Mouse (Mus musculus) stomach, postnatal 0 days (tissue): ENCODE measurements around the gene Gm7978. TPM values are rescaled to one million over a fixed set of nuclear protein-coding genes. Genes with fewer than 3 reads are reported as not detected.
"Not testable (repeated sequence)": the region's sequence is repeated elsewhere in the genome, so short reads cannot be mapped to it uniquely, and the experiment has no call there.

Experiments
- ATAC-seq: fragments of 200-750 bp; cut with Nextera tagmentation; 2 replicates; pipeline ENCODE4 v1.8.0; 2017; ENCODE audit not compliant: low FRiP score, low TSS enrichment
- DNase-seq: peaks from one replicate; pipeline ENCODE4 v3.0.0-alpha.2; 2016; ENCODE audit warnings: low spot score
- H3K27ac ChIP-seq: fragments of 300-500 bp; sonication (generic); replicated peaks from 2 replicates; pipeline ENCODE4 v1.5.1; 2014; ENCODE audit warnings: mild to moderate bottlenecking, control low read depth
- H3K27me3 ChIP-seq: fragments of 300-500 bp; sonication (generic); 2 replicates; pipeline ENCODE4 v1.6.1; 2014; ENCODE audit warnings: low read length; ENCODE audit not compliant: control insufficient read depth, insufficient read depth
- H3K36me3 ChIP-seq: fragments of 300-500 bp; sonication (generic); 2 replicates; pipeline ENCODE4 v1.6.1; 2014; ENCODE audit warnings: low read length, mixed read lengths; ENCODE audit not compliant: control insufficient read depth, insufficient read depth
- H3K4me1 ChIP-seq: fragments of 300-500 bp; sonication (generic); replicated peaks from 2 replicates; pipeline ENCODE4 v1.6.1; 2014; ENCODE audit warnings: antibody characterized with exemption; ENCODE audit not compliant: control insufficient read depth, insufficient read depth
- H3K4me2 ChIP-seq: fragments of 300-500 bp; sonication (generic); replicated peaks from 2 replicates; pipeline ENCODE4 v1.6.1; 2014; ENCODE audit warnings: low read depth, mild to moderate bottlenecking, control low read depth, moderate library complexity
- H3K4me3 ChIP-seq: fragments of 300-500 bp; sonication (generic); 2 replicates; pipeline ENCODE4 v1.5.1; 2014; ENCODE audit warnings: low read depth, low read length, control low read depth
- H3K9ac ChIP-seq: fragments of 300-500 bp; sonication (generic); 2 replicates; pipeline ENCODE4 v1.6.1; 2014; ENCODE audit warnings: mild to moderate bottlenecking, low read length, control low read depth, mixed read lengths
- H3K9me3 ChIP-seq: fragments of 300-500 bp; sonication (generic); 2 replicates; pipeline ENCODE4 v1.6.1; 2016; ENCODE audit warnings: low read length; ENCODE audit not compliant: control insufficient read depth
- WGBS: fragments of 180-500 bp; shearing (Covaris S2); extraction: QIAGEN DNeasy Blood & Tissue Kit; methylation state at CpG from one replicate; pipeline ENCODE4 v1.1.7; 2014; 5-methylcytosine and 5-hydroxymethylcytosine counted together
- polyA plus RNA-seq: library from polyadenylated mRNA; unstranded; fragments of >200 nt; fragmentation: Nextera tagmentation; extraction: Ambion mirVana; gene quantifications from 2 replicates; pipeline ENCODE4 v1.2.1, GENCODE M21; 2015

Gene Gm7978
- polyA plus RNA-seq = not detected in 2 replicates

- not testable (repeated sequence) for H3K9me3 ChIP-seq
Observed at GRCm38 (mm10) chr5:95736073-95736472, at the start of gene Gm7978. TSS of gene Gm7978 (minus strand) at chr5:95736173.

GRCm38 (mm10) chr5:95775690-95776089, 39.7 kb upstream of the Gm7978 start, which contains the start of gene E330014E10Rik:
TSS of gene E330014E10Rik (plus strand) at chr5:95775990.
- ATAC-seq, H3K9me3 ChIP-seq, H3K36me3 ChIP-seq, H3K4me1 ChIP-seq, H3K4me3 ChIP-seq, H3K9ac ChIP-seq, H3K27ac ChIP-seq, DNase-seq, H3K4me2 ChIP-seq, H3K27me3 ChIP-seq: not testable (repeated sequence)
- WGBS = no CpG with 5 or more reads among the region's 2 CpGs

More at GRCm38 (mm10) chr5:95736073-95736472, at the start of gene Gm7978:
- WGBS = no CpG with 5 or more reads among the region's 1 CpGs
- not testable (repeated sequence) for H3K36me3 ChIP-seq, H3K4me1 ChIP-seq, H3K4me3 ChIP-seq, H3K9ac ChIP-seq, H3K27ac ChIP-seq, ATAC-seq, H3K4me2 ChIP-seq, DNase-seq, H3K27me3 ChIP-seq

DNA sequence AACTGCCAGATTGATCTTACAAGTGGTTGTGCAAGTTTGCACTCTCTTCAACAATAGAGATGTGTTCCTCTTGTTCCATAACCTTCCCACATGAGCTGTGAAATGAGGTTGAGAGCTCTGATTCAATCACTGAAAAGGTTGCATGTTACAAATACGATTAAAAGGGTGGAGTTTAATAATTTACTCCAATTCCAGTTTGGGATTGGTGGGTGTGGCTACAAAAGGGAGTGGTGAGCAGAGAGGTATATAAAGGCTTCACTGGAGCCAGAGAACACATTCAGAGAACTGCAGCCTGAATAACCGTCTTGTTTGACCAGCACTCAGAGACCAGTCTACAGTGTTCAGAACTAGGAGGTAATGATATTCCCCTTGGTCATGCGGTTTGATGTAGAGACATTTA, 5.7 kb upstream of the Gm7978 start, which contains the start of gene Gm7982:
Gene Gm7982 (plus strand): TSS at position 301 of the 400 bp plus-strand sequence.
- H3K4me3 ChIP-seq, H3K4me2 ChIP-seq, H3K27ac ChIP-seq, H3K36me3 ChIP-seq, ATAC-seq, DNase-seq, H3K27me3 ChIP-seq, H3K4me1 ChIP-seq, H3K9me3 ChIP-seq, H3K9ac ChIP-seq: not testable (repeated sequence)
- no CpG with 5 or more reads among the region's 3 CpGs for WGBS

Other genes starting within 250 kb of the Gm7978 start
- not detected in 2 replicates for gene Gm3286, start 225.4 kb downstream of the Gm7978 start, polyA plus RNA-seq
- gene Gm7971, start 141.3 kb downstream of the Gm7978 start, polyA plus RNA-seq = not detected in 2 replicates
- gene Gm7982, start 5.8 kb upstream of the Gm7978 start, polyA plus RNA-seq = not detected in 2 replicates
- not detected in 2 replicates for gene E330014E10Rik, start 39.8 kb upstream of the Gm7978 start, polyA plus RNA-seq
- gene Cxcl13, start 220.8 kb upstream of the Gm7978 start, polyA plus RNA-seq = 2.8 and 3.2 TPM in 2 replicates